Mouse (Mus musculus) testis, adult 2 months (tissue): ENCODE measurements around the gene Nck2.

ENCODE experiments used
- CTCF ChIP-seq: fragments of 200-500 bp; IDR thresholded peaks from 2 replicates; pipeline ENCODE4 v1.5.1; 2012; ENCODE audit warnings: low read depth, mild to moderate bottlenecking, inconsistent platforms, low read length, moderate library complexity; ENCODE audit not compliant: control insufficient read depth, insufficient read depth, insufficient replicate concordance
- POLR2A ChIP-seq: fragments of 200-500 bp; IDR thresholded peaks from 2 replicates; pipeline ENCODE4 v1.6.1; 2012; ENCODE audit warnings: low read depth, mild to moderate bottlenecking, inconsistent platforms, low read length, moderate library complexity; ENCODE audit not compliant: control insufficient read depth

- TF ChIP-seq CTCF (no peak), POLR2A (no peak)
These were observed 2.6 kb downstream of the Nck2 start for GRCm38 (mm10) chr1:43446731-43447601.
